Mouse (Mus musculus): ENCODE measurements at regions not wholly inside any gene's neighbourhood (a gene's known extent, or its start where the extent isn't known, plus 50 kb on each side); places are given as distances from the start of the nearest gene placed in this dataset.

GRCm38 (mm10) chr1:79379736-79380135 is 60.2 kb downstream of the Scg2 start:
- Histone ChIP-seq H3K79me2 (ENCODE audit: control insufficient read depth, insufficient read depth, low read length) (no peaks in the 10 kb centered on the region), H3K36me3 (ENCODE audit: control insufficient read depth, insufficient read depth, low read length) (no peaks in the 10 kb centered on the region), H3K27me3 (ENCODE audit: control insufficient read depth, insufficient read depth, low read length) (no peaks in the 10 kb centered on the region), H3K27ac (replicated peaks; ENCODE audit: insufficient read depth, low read depth, low read length) (no peak overlapping the region), H3K4me1 (ENCODE audit: control insufficient read depth, insufficient read depth, low read length) (no peaks in the 10 kb centered on the region), H3K9ac (ENCODE audit: low read depth, low read length) (no peak overlapping the region), H3K4me3 (ENCODE audit: insufficient read depth, low read depth, low read length) (no peak overlapping the region)
- no peak for DNase-seq (ENCODE audit: extremely low read depth, low read depth, low spot score)
- WGBS: 85% methylated on average over 5 of the region's 5 CpGs
- TF ChIP-seq POLR2A (IDR thresholded peaks at IDR 0.05; ENCODE audit: extremely low read depth, insufficient read depth, low read length) (no peak), CTCF (IDR thresholded peaks at IDR 0.05; ENCODE audit: low read depth, low read length) (no peak)

GRCm38 (mm10) chr1:79374811-79375210 is 65.1 kb downstream of the Scg2 start:
- no peak for DNase-seq (ENCODE audit: extremely low read depth, low read depth, low spot score)
- no peaks in the 10 kb centered on the region for H3K79me2 ChIP-seq (ENCODE audit: control insufficient read depth, insufficient read depth, low read length)
- no peaks in the 10 kb centered on the region for H3K36me3 ChIP-seq (ENCODE audit: control insufficient read depth, insufficient read depth, low read length)
- 55% methylated on average over 3 of the region's 3 CpGs for WGBS
- TF ChIP-seq CTCF (IDR thresholded peaks at IDR 0.05; ENCODE audit: low read depth, low read length): no peak
- TF ChIP-seq POLR2A (IDR thresholded peaks at IDR 0.05; ENCODE audit: extremely low read depth, insufficient read depth, low read length): no peak
- H3K9ac ChIP-seq (ENCODE audit: low read depth, low read length): no peak overlapping the region
- no peak overlapping the region for H3K27ac ChIP-seq (replicated peaks; ENCODE audit: insufficient read depth, low read depth, low read length)
- no peaks in the 10 kb centered on the region for H3K4me1 ChIP-seq (ENCODE audit: control insufficient read depth, insufficient read depth, low read length)
- no peaks in the 10 kb centered on the region for H3K27me3 ChIP-seq (ENCODE audit: control insufficient read depth, insufficient read depth, low read length)
- no peak overlapping the region for H3K4me3 ChIP-seq (ENCODE audit: insufficient read depth, low read depth, low read length)

GRCm38 (mm10) chr1:79357291-79358045 is 82.5 kb downstream of the Scg2 start:
- peak; percentile 1 for DNase-seq (ENCODE audit: extremely low read depth, low read depth, low spot score)
- Histone ChIP-seq H3K27me3 (ENCODE audit: control insufficient read depth, insufficient read depth, low read length) (no peaks in the 10 kb centered on the region), H3K36me3 (ENCODE audit: control insufficient read depth, insufficient read depth, low read length) (no peaks in the 10 kb centered on the region), H3K79me2 (ENCODE audit: control insufficient read depth, insufficient read depth, low read length) (no peaks in the 10 kb centered on the region), H3K27ac (replicated peaks; ENCODE audit: insufficient read depth, low read depth, low read length) (no peak overlapping the region), H3K4me3 (ENCODE audit: insufficient read depth, low read depth, low read length) (no peak overlapping the region), H3K4me1 (ENCODE audit: control insufficient read depth, insufficient read depth, low read length) (no peaks in the 10 kb centered on the region), H3K9ac (ENCODE audit: low read depth, low read length) (no peak overlapping the region)
- WGBS: 94% methylated on average over 2 of the region's 2 CpGs
- TF ChIP-seq POLR2A (IDR thresholded peaks at IDR 0.05; ENCODE audit: extremely low read depth, insufficient read depth, low read length): no peak
- no peak for TF ChIP-seq CTCF (IDR thresholded peaks at IDR 0.05; ENCODE audit: low read depth, low read length)

GRCm38 (mm10) chr1:79346511-79346910 is 93.4 kb downstream of the Scg2 start:
- Histone ChIP-seq H3K36me3 (ENCODE audit: control insufficient read depth, insufficient read depth, low read length) (no peaks in the 10 kb centered on the region), H3K79me2 (ENCODE audit: control insufficient read depth, insufficient read depth, low read length) (no peaks in the 10 kb centered on the region), H3K4me1 (ENCODE audit: control insufficient read depth, insufficient read depth, low read length) (no peaks in the 10 kb centered on the region), H3K27me3 (ENCODE audit: control insufficient read depth, insufficient read depth, low read length) (no peaks in the 10 kb centered on the region), H3K27ac (replicated peaks; ENCODE audit: insufficient read depth, low read depth, low read length) (no peak overlapping the region), H3K4me3 (ENCODE audit: insufficient read depth, low read depth, low read length) (no peak overlapping the region), H3K9ac (ENCODE audit: low read depth, low read length) (no peak overlapping the region)
- WGBS: 80% methylated on average over 3 of the region's 3 CpGs
- TF ChIP-seq POLR2A (IDR thresholded peaks at IDR 0.05; ENCODE audit: extremely low read depth, insufficient read depth, low read length): no peak
- no peak for TF ChIP-seq CTCF (IDR thresholded peaks at IDR 0.05; ENCODE audit: low read depth, low read length)
- DNase-seq (ENCODE audit: extremely low read depth, low read depth, low spot score): no peak

GRCm38 (mm10) chr1:79335480-79336114 is 104.3 kb downstream of the Scg2 start:
- Histone ChIP-seq H3K4me1 (ENCODE audit: control insufficient read depth, insufficient read depth, low read length) (no peaks in the 10 kb centered on the region), H3K36me3 (ENCODE audit: control insufficient read depth, insufficient read depth, low read length) (no peaks in the 10 kb centered on the region), H3K27ac (replicated peaks; ENCODE audit: insufficient read depth, low read depth, low read length) (no peak overlapping the region), H3K27me3 (ENCODE audit: control insufficient read depth, insufficient read depth, low read length) (no peaks in the 10 kb centered on the region), H3K9ac (ENCODE audit: low read depth, low read length) (no peak overlapping the region), H3K79me2 (ENCODE audit: control insufficient read depth, insufficient read depth, low read length) (no peaks in the 10 kb centered on the region), H3K4me3 (ENCODE audit: insufficient read depth, low read depth, low read length) (no peak overlapping the region)
- 85% methylated on average over 7 of the region's 7 CpGs for WGBS
- no peak for DNase-seq (ENCODE audit: extremely low read depth, low read depth, low spot score)
- TF ChIP-seq CTCF (IDR thresholded peaks at IDR 0.05; ENCODE audit: low read depth, low read length) (no peak), POLR2A (IDR thresholded peaks at IDR 0.05; ENCODE audit: extremely low read depth, insufficient read depth, low read length) (no peak)

GRCm38 (mm10) chr1:79317194-79317593 is 122.7 kb downstream of the Scg2 start:
- no peak for DNase-seq (ENCODE audit: extremely low read depth, low read depth, low spot score)

More at GRCm38 (mm10) chr1:79317194-79317593, 122.7 kb downstream of the Scg2 start:
- Histone ChIP-seq H3K79me2 (ENCODE audit: control insufficient read depth, insufficient read depth, low read length) (no peaks in the 10 kb centered on the region), H3K27me3 (ENCODE audit: control insufficient read depth, insufficient read depth, low read length) (no peaks in the 10 kb centered on the region), H3K4me3 (ENCODE audit: insufficient read depth, low read depth, low read length) (no peak overlapping the region), H3K27ac (replicated peaks; ENCODE audit: insufficient read depth, low read depth, low read length) (no peak overlapping the region), H3K36me3 (ENCODE audit: control insufficient read depth, insufficient read depth, low read length) (no peaks in the 10 kb centered on the region), H3K4me1 (ENCODE audit: control insufficient read depth, insufficient read depth, low read length) (no peaks in the 10 kb centered on the region), H3K9ac (ENCODE audit: low read depth, low read length) (no peak overlapping the region)
- WGBS: 85% methylated on average over 5 of the region's 5 CpGs
- TF ChIP-seq POLR2A (IDR thresholded peaks at IDR 0.05; ENCODE audit: extremely low read depth, insufficient read depth, low read length) (no peak), CTCF (IDR thresholded peaks at IDR 0.05; ENCODE audit: low read depth, low read length) (no peak)

All from liver, adult 2 months (tissue).